Mouse (Mus musculus): ENCODE data around the gene Aplf. TPM values are rescaled to one million over a fixed set of nuclear protein-coding genes. Genes with fewer than 3 reads are reported as not detected.

Aplf gene
- polyA plus RNA-seq, 1 experiment from 2014 or later: 7.1 TPM

- TF ChIP-seq EP300 (IDR thresholded peaks at IDR 0.05; ENCODE audit: low read depth) (no peak), CTCF (IDR thresholded peaks at IDR 0.05; ENCODE audit: low read depth) (no peak)
- WGBS (ENCODE audit: insufficient replicate concordance): 89% methylated on average over 15 of the region's 15 CpGs
Observed at GRCm38 (mm10) chr6:87581071-87581470, 90.9 kb downstream of the Aplf start.

More at GRCm38 (mm10) chr6:87581071-87581470, 90.9 kb downstream of the Aplf start:
- Histone ChIP-seq H3K4me3 (ENCODE audit: low read depth, low read length) (no peak overlapping the region), H3K4me1 (ENCODE audit: insufficient read depth) (peaks cover 24% of the 10 kb centered on the region), H3K27me3 (ENCODE audit: insufficient read depth, low read length) (no peaks in the 10 kb centered on the region), H3K4me2 (ENCODE audit: low read depth, low read length) (no peak overlapping the region), H3K9ac (replicated peaks) (no peak overlapping the region), H3K27ac (ENCODE audit: low read depth) (no peak overlapping the region), H3K36me3 (replicated peaks; ENCODE audit: insufficient read depth, low read length) (no peaks in the 10 kb centered on the region), H3K9me3 (ENCODE audit: low read length) (no peaks in the 10 kb centered on the region)
- no peak for ATAC-seq
- DNase-seq: no peak

Other genes with a start within 250 kb of the Aplf start
- gene Bmp10, start 243.2 kb downstream of the Aplf start, polyA plus RNA-seq (2015; fragmentation: Nextera tagmentation; extraction: Ambion mirVana): 0.34 and 0.36 TPM in 2 replicates
- 6.0 TPM in 2 replicates for gene Arhgap25, start 138.9 kb downstream of the Aplf start, polyA plus RNA-seq (2015; fragmentation: Nextera tagmentation; extraction: Ambion mirVana)
- gene Prokr1, start 81.5 kb downstream of the Aplf start, polyA plus RNA-seq (2015; fragmentation: Nextera tagmentation; extraction: Ambion mirVana): 1.1 and 1.6 TPM in 2 replicates
- 0.39 and 0.42 TPM in 2 replicates for gene Efcc1, start 58.7 kb upstream of the Aplf start, polyA plus RNA-seq (2015; fragmentation: Nextera tagmentation; extraction: Ambion mirVana)
- gene Gp9, start 105.9 kb upstream of the Aplf start, polyA plus RNA-seq (2015; fragmentation: Nextera tagmentation; extraction: Ambion mirVana): 36.5 and 38.0 TPM in 2 replicates
- 44.4 and 45.4 TPM in 2 replicates for gene Rab43, start 140.0 kb upstream of the Aplf start, polyA plus RNA-seq (2015; fragmentation: Nextera tagmentation; extraction: Ambion mirVana)
- gene Gm45140, start 163.6 kb upstream of the Aplf start, polyA plus RNA-seq (2015; fragmentation: Nextera tagmentation; extraction: Ambion mirVana): 2.8 and 3.2 TPM in 2 replicates
- gene Isy1, start 166.6 kb upstream of the Aplf start, polyA plus RNA-seq (2015; fragmentation: Nextera tagmentation; extraction: Ambion mirVana): 19.7 and 19.8 TPM in 2 replicates
- gene Cnbp, start 178.9 kb upstream of the Aplf start, polyA plus RNA-seq (2015; fragmentation: Nextera tagmentation; extraction: Ambion mirVana): 445 and 452 TPM in 2 replicates
- 30.4 and 35.3 TPM in 2 replicates for gene Copg1, start 215.6 kb upstream of the Aplf start, polyA plus RNA-seq (2015; fragmentation: Nextera tagmentation; extraction: Ambion mirVana)
- gene Hmces, start 241.7 kb upstream of the Aplf start, polyA plus RNA-seq (2015; fragmentation: Nextera tagmentation; extraction: Ambion mirVana): 12.4 and 12.5 TPM in 2 replicates

Measured in liver, postnatal 0 days (tissue).